Mouse (Mus musculus) spleen, adult 2 months (tissue): Measurements from ENCODE around the gene Agpat4.

Experiments
- CTCF ChIP-seq: fragments of 200-500 bp; IDR thresholded peaks from 2 replicates; pipeline ENCODE4 v1.5.1; 2011; ENCODE audit warnings: mild to moderate bottlenecking, inconsistent platforms; ENCODE audit not compliant: insufficient read depth, insufficient read length, insufficient replicate concordance; ENCODE audit errors: extremely low read depth
- POLR2A ChIP-seq: fragments of 200-500 bp; IDR thresholded peaks from 2 replicates; pipeline ENCODE4 v1.6.1; 2011; ENCODE audit warnings: low read depth, low read length, inconsistent platforms

- TF ChIP-seq POLR2A (no peak), CTCF (no peak)
Observed at GRCm38 (mm10) chr17:12268091-12268490, 149.6 kb downstream of the Agpat4 start.
